Mouse (Mus musculus) T-cell, adult 66 days (primary cell): Measurements from ENCODE around the gene Akap5. TPM values are rescaled to one million over a fixed set of nuclear protein-coding genes. Genes with fewer than 3 reads are reported as not detected.

ENCODE experiments used
- total RNA-seq, 2 experiments: library from RNA; stranded (reverse); gene quantifications; 3 replicates in 1 of 2; 4 replicates in 1 of 2; pipeline ENCODE4 v1.2.4; 2023

Gene Akap5
- 1 to 10 TPM in 1 of 2 experiments, under 1 TPM in 1; 0.70 to 1.4 TPM for total RNA-seq

DNA sequence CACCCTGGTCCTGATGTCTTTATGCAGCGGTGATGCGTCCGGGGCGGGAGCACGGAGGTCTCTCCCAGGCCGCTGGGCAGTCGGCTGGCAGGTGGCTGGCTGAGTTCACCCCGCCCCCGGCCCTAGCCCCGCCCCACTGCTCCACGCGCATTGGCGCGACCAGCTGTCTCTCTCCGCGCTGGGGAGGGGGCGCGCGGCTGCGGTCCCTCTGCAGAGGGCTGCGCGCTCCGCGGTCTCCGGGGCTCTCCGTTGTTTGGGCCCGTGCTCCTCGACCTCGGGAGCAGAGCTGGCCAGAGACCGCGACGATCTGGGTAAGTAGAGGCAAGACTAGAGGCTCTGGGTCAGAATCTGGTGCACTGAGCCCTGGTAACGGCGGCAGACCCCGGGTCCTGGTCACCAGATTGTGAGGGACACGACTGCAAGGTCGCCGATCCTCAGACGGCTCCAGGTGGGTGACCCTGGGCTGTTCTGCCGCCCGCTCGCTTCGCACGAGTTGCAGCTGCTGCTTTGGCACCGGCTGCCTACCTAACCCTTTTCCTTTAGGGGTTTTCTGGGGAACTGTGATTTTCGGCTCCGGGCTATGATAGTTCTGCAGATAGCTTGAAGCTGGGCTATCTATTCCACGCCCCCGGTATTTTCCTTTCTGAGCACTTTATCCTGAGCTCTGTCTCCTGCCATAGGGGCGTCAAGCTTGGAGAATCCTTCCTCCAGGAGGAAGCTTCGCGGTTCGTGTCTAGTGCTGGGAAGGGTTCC, at the start of gene Akap5:
TSS of gene Akap5 (plus strand) at position 213 of the 753 bp plus-strand sequence.

DNA sequence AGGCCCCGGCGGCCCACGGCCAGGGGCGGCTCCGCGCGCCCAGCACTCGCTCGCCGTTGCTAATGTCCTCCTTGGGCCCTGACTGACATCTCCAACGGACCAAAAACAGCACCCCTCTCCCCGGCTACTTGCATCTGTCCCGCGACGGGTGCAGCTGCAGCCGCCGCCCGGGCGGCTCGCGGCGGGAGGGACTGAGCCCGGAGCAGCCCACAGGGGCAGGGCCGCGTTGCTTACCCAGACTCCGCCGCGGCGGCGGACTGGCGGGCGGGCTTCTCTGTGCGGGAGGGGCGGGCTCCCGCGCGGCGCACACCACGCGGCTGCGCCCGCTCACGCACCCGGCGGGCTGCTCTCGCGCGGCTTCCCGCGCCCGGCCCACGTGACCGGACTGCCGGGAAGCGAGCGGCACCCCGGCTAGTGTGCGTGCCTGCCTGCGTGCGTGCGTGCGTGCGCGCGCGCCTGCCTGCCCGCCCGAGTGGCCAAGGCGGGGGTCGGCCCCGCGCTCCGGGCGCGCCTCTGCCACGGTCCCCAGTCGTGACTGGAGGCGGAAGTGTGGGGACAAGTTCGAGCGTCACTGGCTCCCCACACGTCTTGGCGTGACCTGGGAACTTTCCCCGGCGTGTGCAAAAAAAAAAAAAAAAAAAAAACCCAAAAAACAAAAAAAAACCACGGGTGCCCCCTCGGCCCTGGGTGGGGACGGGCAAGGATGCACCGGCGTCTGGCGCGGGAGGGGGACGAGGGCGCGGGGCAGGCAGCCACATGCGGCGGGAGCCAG, 44.7 kb downstream of the Akap5 start, which contains the start of gene Zbtb25:
TSS of gene Zbtb25 (minus strand) at position 397 of the 772 bp plus-strand sequence.

DNA sequence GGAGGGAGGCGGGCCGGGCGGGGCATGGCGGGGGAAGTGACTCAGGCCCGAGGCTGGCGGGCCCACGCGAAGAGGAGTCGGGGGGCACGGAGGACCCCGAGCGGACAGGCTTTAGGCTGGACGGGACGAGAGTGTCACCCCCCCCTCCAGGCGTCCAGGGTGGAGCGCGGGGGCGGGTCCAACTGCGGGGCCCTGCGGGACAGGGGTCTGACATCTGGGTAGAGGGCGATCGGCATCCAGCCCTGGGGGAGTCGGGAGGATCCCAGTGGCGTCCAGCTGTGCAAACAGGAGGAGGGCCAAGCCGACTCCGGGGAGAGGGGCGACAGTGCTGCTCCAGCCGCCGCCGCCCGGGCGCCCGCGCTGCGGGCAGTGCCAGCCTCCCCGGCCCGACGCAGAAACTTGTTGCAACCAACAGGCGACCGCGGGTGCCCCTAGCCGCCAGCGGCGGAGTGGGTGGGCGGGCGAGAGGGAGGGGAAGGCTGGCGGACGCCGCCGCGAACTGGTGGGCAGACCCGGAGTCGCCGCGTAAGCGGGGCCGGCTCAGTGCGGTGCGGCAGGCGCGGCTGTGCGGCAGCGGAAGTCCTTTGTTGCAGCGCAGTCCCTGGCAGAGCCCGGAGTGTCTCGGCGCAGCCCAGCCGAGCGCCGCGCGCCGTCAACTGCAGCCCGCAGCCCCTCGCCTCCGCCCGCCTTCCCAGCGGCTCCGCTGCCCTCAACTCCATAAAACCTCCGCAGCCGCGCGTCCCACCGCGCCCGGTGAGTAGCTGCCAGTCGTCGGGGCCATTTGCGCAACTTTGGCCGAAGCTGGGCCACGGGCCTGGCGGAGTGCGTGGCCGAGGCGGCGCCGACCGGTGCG, 45.5 kb downstream of the Akap5 start, which contains the start of gene Zbtb1:
TSS of gene Zbtb1 (plus strand) at position 289 of the 853 bp plus-strand sequence.

Other genes starting within 250 kb of the Akap5 start
- gene Esr2, start 147.6 kb upstream of the Akap5 start, total RNA-seq: not detected
- gene Tex21, start 78.1 kb upstream of the Akap5 start, total RNA-seq: not detected
- gene Mthfd1, start 69.6 kb upstream of the Akap5 start, total RNA-seq: 10 to 100 TPM; 57.5 to 60.6 TPM
- gene Zbtb25, start 44.7 kb downstream of the Akap5 start, total RNA-seq: 10 to 100 TPM; 50.4 to 57.1 TPM
- 10 to 100 TPM; 15.4 to 17.8 TPM for gene Zbtb1, start 45.4 kb downstream of the Akap5 start, total RNA-seq
- gene Hspa2, start 79.3 kb downstream of the Akap5 start, total RNA-seq: 1 to 10 TPM; 1.8 to 2.4 TPM
- gene Ppp1r36, start 92.6 kb downstream of the Akap5 start, total RNA-seq: not detected
- gene Plekhg3, start 206.0 kb downstream of the Akap5 start, total RNA-seq: 10 to 100 TPM; 29.9 to 31.1 TPM